Mouse (Mus musculus): Measurements from ENCODE around the gene Myo15. TPM values are rescaled to one million over a fixed set of nuclear protein-coding genes. Genes with fewer than 3 reads are reported as not detected.

The Myo15 gene
- total and polyA plus RNA-seq, 3 experiments: 0.04 to 0.07 TPM; not detected in 1

GRCm38 (mm10) chr11:60522661-60523365 is 53.7 kb downstream of the Myo15 start:
- Histone ChIP-seq H3K79me2 (ENCODE audit: control insufficient read depth, insufficient read depth, low read length, poor library complexity) (no peaks in the 10 kb centered on the region), H3K9ac (ENCODE audit: control insufficient read depth, low read depth, low read length, poor library complexity, severe bottlenecking) (no peak overlapping the region), H3K36me3 (ENCODE audit: control insufficient read depth in 1 of 2, insufficient read depth in 2 of 2, low read length in 2 of 2) (no peaks in the 10 kb centered on the region), H3K4me1 (ENCODE audit: control insufficient read depth in 1 of 2, insufficient read depth in 2 of 2, low read length in 2 of 2) (no peaks in the 10 kb centered on the region), H3K27ac (ENCODE audit: control insufficient read depth, low read depth, low read length) (no peak overlapping the region), H3K27me3 (ENCODE audit: control insufficient read depth in 1 of 2, insufficient read depth in 2 of 2, low read length in 2 of 2) (peaks cover 27 to 28% of the 10 kb centered on the region in 2 experiments), H3K4me3 (ENCODE audit: control insufficient read depth in 1 of 2, insufficient read depth in 1 of 2, low read depth in 2 of 2, low read length in 2 of 2) (no peak overlapping the region), H3K9me3 (replicated peaks; ENCODE audit: insufficient read depth, low read length) (no peaks in the 10 kb centered on the region)
- TF ChIP-seq USF1 (IDR thresholded peaks at IDR 0.05; ENCODE audit: low read depth, low read length) (no peak), BHLHE40 (IDR thresholded peaks at IDR 0.05; ENCODE audit: borderline replicate concordance, low read depth, low read length) (no peak), TAL1 (IDR thresholded peaks at IDR 0.05; ENCODE audit: low read length) (no peak), MAZ (IDR thresholded peaks at IDR 0.05; ENCODE audit: low read depth, low read length) (no peak), POLR2A (IDR thresholded peaks at IDR 0.05; ENCODE audit: control insufficient read depth in 1 of 2, insufficient read depth in 1 of 2, low read depth in 1 of 2, low read length in 2 of 2, poor library complexity in 1 of 2) (no peak), RAD21 (IDR thresholded peaks at IDR 0.05; ENCODE audit: low read depth, low read length) (no peak), POLR2AphosphoS5 (IDR thresholded peaks at IDR 0.05; ENCODE audit: borderline replicate concordance, low read depth, low read length) (no peak), UBTF (IDR thresholded peaks at IDR 0.05; ENCODE audit: borderline replicate concordance, insufficient read depth, low read depth, low read length) (no peak), MYB (IDR thresholded peaks at IDR 0.05; ENCODE audit: low read depth, low read length) (no peak), MAX (IDR thresholded peaks at IDR 0.05; ENCODE audit: low read length) (no peak)
- no peak for DNase-seq (ENCODE audit: low read depth, low spot score)

GRCm38 (mm10) chr11:60526461-60526860 is 57.3 kb downstream of the Myo15 start:
- DNase-seq (ENCODE audit: low read depth, low spot score): no peak
- Histone ChIP-seq H3K27ac (ENCODE audit: control insufficient read depth, low read depth, low read length) (no peak overlapping the region), H3K4me3 (ENCODE audit: control insufficient read depth in 1 of 2, insufficient read depth in 1 of 2, low read depth in 2 of 2, low read length in 2 of 2) (no peak overlapping the region), H3K4me1 (ENCODE audit: control insufficient read depth in 1 of 2, insufficient read depth in 2 of 2, low read length in 2 of 2) (no peaks in the 10 kb centered on the region), H3K36me3 (ENCODE audit: control insufficient read depth in 1 of 2, insufficient read depth in 2 of 2, low read length in 2 of 2) (no peaks in the 10 kb centered on the region), H3K27me3 (ENCODE audit: control insufficient read depth in 1 of 2, insufficient read depth in 2 of 2, low read length in 2 of 2) (peaks cover 21 to 32% of the 10 kb centered on the region in 2 experiments), H3K9ac (ENCODE audit: control insufficient read depth, low read depth, low read length, poor library complexity, severe bottlenecking) (no peak overlapping the region), H3K9me3 (replicated peaks; ENCODE audit: insufficient read depth, low read length) (no peaks in the 10 kb centered on the region), H3K79me2 (ENCODE audit: control insufficient read depth, insufficient read depth, low read length, poor library complexity) (no peaks in the 10 kb centered on the region)
- no peak for TF ChIP-seq BHLHE40 (IDR thresholded peaks at IDR 0.05; ENCODE audit: borderline replicate concordance, low read depth, low read length)
- TF ChIP-seq CHD2 (IDR thresholded peaks at IDR 0.05; ENCODE audit: low read length): no peak
- no peak for TF ChIP-seq USF1 (IDR thresholded peaks at IDR 0.05; ENCODE audit: low read depth, low read length)
- TF ChIP-seq MYB (IDR thresholded peaks at IDR 0.05; ENCODE audit: low read depth, low read length): no peak
- TF ChIP-seq TBP (IDR thresholded peaks at IDR 0.05; ENCODE audit: low read depth, low read length): no peak
- TF ChIP-seq ZNF384 (IDR thresholded peaks at IDR 0.05; ENCODE audit: low read depth, low read length): no peak
- TF ChIP-seq ZC3H11A (IDR thresholded peaks at IDR 0.05; ENCODE audit: low read depth, low read length): no peak
- TF ChIP-seq CHD1 (IDR thresholded peaks at IDR 0.05; ENCODE audit: low read depth, low read length): no peak
- no peak for TF ChIP-seq UBTF (IDR thresholded peaks at IDR 0.05; ENCODE audit: borderline replicate concordance, insufficient read depth, low read depth, low read length)
- no peak for TF ChIP-seq NRF1 (IDR thresholded peaks at IDR 0.05; ENCODE audit: insufficient read depth, low read depth, low read length, poor library complexity, severe bottlenecking)
- TF ChIP-seq JUND (IDR thresholded peaks at IDR 0.05; ENCODE audit: low read depth, low read length): no peak
- no peak for TF ChIP-seq NELFE (IDR thresholded peaks at IDR 0.05; ENCODE audit: low read depth, low read length)
- TF ChIP-seq MEF2A (IDR thresholded peaks at IDR 0.05; ENCODE audit: extremely low read depth, insufficient replicate concordance, low read depth, low read length, poor library complexity, severe bottlenecking): no peak
- no peak for TF ChIP-seq GATA1 (IDR thresholded peaks at IDR 0.05; ENCODE audit: low read depth, low read length)
- no peak for TF ChIP-seq TAL1 (IDR thresholded peaks at IDR 0.05; ENCODE audit: low read length)
- no peak for TF ChIP-seq ETS1 (IDR thresholded peaks at IDR 0.05; ENCODE audit: low read depth, low read length)
